Mouse (Mus musculus): ENCODE data around the gene Setd1a.

GRCm38 (mm10) chr7:127777474-127778266 is 1.2 kb downstream of the Setd1a start:
- no peak for TF ChIP-seq CTCF (IDR thresholded peaks at IDR 0.05; ENCODE audit: borderline replicate concordance, extremely low read depth, insufficient read depth, insufficient read length)
- peak; percentile 34; the same call in 1 of the 2 replicates for TF ChIP-seq POLR2A (IDR thresholded peaks at IDR 0.05; ENCODE audit: borderline replicate concordance, extremely low read depth, insufficient read depth, insufficient read length, poor library complexity, severe bottlenecking)

Data from brain, embryonic 14.5 days (tissue).